Mouse (Mus musculus): ENCODE measurements around the gene Vmn1r198.

- TF ChIP-seq CTCF (IDR thresholded peaks at IDR 0.05; ENCODE audit: low read depth, low read length) (no peak), POLR2A (IDR thresholded peaks at IDR 0.05; ENCODE audit: extremely low read depth, insufficient read depth, low read length) (no peak)
These were observed 32.8 kb upstream of the Vmn1r198 start for GRCm38 (mm10) chr13:22317366-22317765.

Data from liver, adult 2 months (tissue).